Mouse (Mus musculus): ENCODE results near the gene Art2b. TPM values are rescaled to one million over a fixed set of nuclear protein-coding genes. Genes with fewer than 3 reads are reported as not detected.

The Art2b gene
- 0.17 and 0.31 TPM in 2 replicates for polyA plus RNA-seq (2012; rRNA removed)

DNA sequence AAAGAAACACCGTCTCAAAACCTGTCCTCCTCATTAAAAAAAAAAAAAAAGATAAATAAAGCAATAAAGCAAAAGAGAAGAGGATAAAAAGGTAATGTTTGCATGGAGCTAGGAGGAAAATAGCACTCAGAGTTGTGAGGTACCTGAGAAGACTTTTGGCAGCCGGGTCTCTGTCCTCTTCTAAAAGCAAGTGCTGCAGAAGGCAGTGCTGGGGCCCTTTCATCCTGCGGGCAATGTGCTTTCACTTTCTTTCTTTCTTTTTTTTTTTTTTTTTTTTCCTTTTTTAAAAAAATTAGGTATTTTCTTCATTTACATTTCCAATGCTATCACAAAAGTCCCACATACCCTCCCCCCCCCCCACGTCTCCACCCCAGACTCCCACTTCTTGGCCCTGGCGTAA is at the start of gene Art2b:
Gene Art2b, minus strand, starts transcription at position 193 of the 400 bp plus-strand sequence.

Other genes with a start within 250 kb of the Art2b start
- gene Arap1, start 237.5 kb downstream of the Art2b start, polyA plus RNA-seq (2012; rRNA removed), result 148 and 163 TPM in 2 replicates
- 0.38 TPM in 1 of 2 replicates, not detected in the other for gene Gm45837, start 174.7 kb downstream of the Art2b start, polyA plus RNA-seq (2012; rRNA removed)
- 87.5 and 90.1 TPM in 2 replicates for gene Pde2a, start 163.9 kb downstream of the Art2b start, polyA plus RNA-seq (2012; rRNA removed)
- gene Clpb, start 78.0 kb upstream of the Art2b start, polyA plus RNA-seq (2012; rRNA removed), result 13.4 and 13.8 TPM in 2 replicates
- gene Phox2a, start 232.7 kb upstream of the Art2b start, polyA plus RNA-seq (2012; rRNA removed), result 1.3 and 2.0 TPM in 2 replicates